Mouse (Mus musculus) myocyte (in vitro differentiated cells): ENCODE data around the gene Psmb1. TPM values are rescaled to one million over a fixed set of nuclear protein-coding genes. Genes with fewer than 3 reads are reported as not detected.

Experiments used
- H3K27me3 ChIP-seq: one replicate; pipeline ENCODE4 v1.6.1; 2011; ENCODE audit not compliant: control insufficient read depth, insufficient read depth, insufficient read length
- H3K36me3 ChIP-seq: one replicate; pipeline ENCODE4 v1.6.1; 2011; ENCODE audit not compliant: control insufficient read depth, insufficient read depth
- H3K4me2 ChIP-seq: one replicate; pipeline ENCODE4 v1.6.1; 2011; ENCODE audit warnings: low read depth, control low read depth
- H3K4me3 ChIP-seq: one replicate; pipeline ENCODE4 v1.5.1; 2011; ENCODE audit warnings: mild to moderate bottlenecking, control low read depth, moderate library complexity
- H3K79me2 ChIP-seq: one replicate; pipeline ENCODE4 v1.6.1; 2011; ENCODE audit not compliant: control insufficient read depth, insufficient read depth
- H3ac ChIP-seq: one replicate; pipeline ENCODE4 v1.6.1; 2011; ENCODE audit not compliant: control insufficient read depth, insufficient read length
- CEBPB ChIP-seq: IDR thresholded peaks from 2 replicates; pipeline ENCODE4 v1.6.1; 2011; ENCODE audit warnings: mild to moderate bottlenecking, moderate library complexity; ENCODE audit not compliant: poor library complexity, insufficient read depth, severe bottlenecking
- E2F4 ChIP-seq: IDR thresholded peaks from one replicate; pipeline ENCODE4 v1.6.1; 2011; ENCODE audit warnings: mild to moderate bottlenecking, control low read depth, moderate library complexity; ENCODE audit not compliant: insufficient read depth
- MAX ChIP-seq: IDR thresholded peaks from one replicate; pipeline ENCODE4 v1.6.1; 2011; ENCODE audit warnings: low read depth, mild to moderate bottlenecking, control low read depth
- MYOD1 ChIP-seq, 3 experiments: IDR thresholded peaks; one replicate each; pipeline ENCODE4 v1.6.1; 2011; ENCODE audit warnings: control low read depth in 2 of 3, low read depth in 2 of 3, mild to moderate bottlenecking in 2 of 3, moderate library complexity in 1 of 3; ENCODE audit not compliant: insufficient read length in 2 of 3, control insufficient read depth in 1 of 3
- MYOG ChIP-seq, 3 experiments: IDR thresholded peaks; one replicate each; pipeline ENCODE4 v1.6.1; 2011; ENCODE audit warnings: control low read depth in 2 of 3, low read depth in 2 of 3, mild to moderate bottlenecking in 2 of 3; ENCODE audit not compliant: insufficient read length in 2 of 3, control insufficient read depth in 1 of 3, insufficient read depth in 1 of 3
- POLR2A ChIP-seq: IDR thresholded peaks from one replicate; pipeline ENCODE4 v1.6.1; 2011; ENCODE audit warnings: low read depth, mild to moderate bottlenecking, control low read depth, moderate library complexity; ENCODE audit not compliant: insufficient read length
- POLR2AphosphoS2 ChIP-seq: IDR thresholded peaks from one replicate; pipeline ENCODE4 v1.6.1; 2011; ENCODE audit warnings: low read depth, control low read depth; ENCODE audit not compliant: insufficient read length
- REST ChIP-seq: IDR thresholded peaks from one replicate; pipeline ENCODE4 v1.6.1; 2011; ENCODE audit warnings: mild to moderate bottlenecking, control low read depth, moderate library complexity; ENCODE audit not compliant: insufficient read depth, insufficient read length
- SRF ChIP-seq: IDR thresholded peaks from one replicate; pipeline ENCODE4 v1.6.1; 2011; ENCODE audit warnings: low read depth; ENCODE audit not compliant: control insufficient read depth, insufficient read length
- TCF12 ChIP-seq: IDR thresholded peaks from one replicate; pipeline ENCODE4 v1.6.1; 2011; ENCODE audit warnings: mild to moderate bottlenecking, control low read depth; ENCODE audit not compliant: poor library complexity, insufficient read depth, severe bottlenecking
- TCF3 ChIP-seq: IDR thresholded peaks from one replicate; pipeline ENCODE4 v1.6.1; 2011; ENCODE audit warnings: low read depth, control low read depth; ENCODE audit not compliant: insufficient read length
- USF1 ChIP-seq: IDR thresholded peaks from one replicate; pipeline ENCODE4 v1.6.1; 2011; ENCODE audit warnings: low read depth, mild to moderate bottlenecking, control low read depth, moderate library complexity
- polyA plus RNA-seq: library from polyadenylated mRNA; unstranded; fragments of >200 nt; fragmentation: generic; extraction: Trizol; gene quantifications from one replicate; pipeline ENCODE4 v1.2.1, GENCODE M21; 2012; ENCODE audit warnings: missing spikeins

Psmb1 gene
- polyA plus RNA-seq, 1 experiment: 220 TPM

DNA sequence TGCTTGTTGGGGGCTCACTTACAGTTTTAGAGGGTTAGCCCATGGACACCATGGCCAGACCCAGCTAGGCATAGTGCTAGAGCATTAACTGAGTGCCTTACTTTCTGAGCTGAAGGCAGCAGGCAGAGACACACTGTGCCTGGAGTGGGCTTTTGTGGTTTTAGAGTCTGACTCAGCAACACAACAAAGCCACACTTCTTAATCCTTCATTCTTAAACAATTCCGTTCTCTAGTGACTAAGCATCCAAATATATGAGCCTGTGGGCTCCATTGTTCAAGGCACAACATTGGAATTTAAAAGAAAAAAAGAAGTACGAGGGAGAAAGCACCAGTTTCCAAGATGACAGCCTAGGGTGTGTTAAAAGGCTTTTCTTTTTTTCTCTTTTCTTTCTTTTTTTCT, 11.1 kb upstream of the Psmb1 start:
- TF ChIP-seq POLR2AphosphoS2 (no peak), POLR2A (no peak), E2F4 (no peak)
- H3ac ChIP-seq: no peak overlapping the region

DNA sequence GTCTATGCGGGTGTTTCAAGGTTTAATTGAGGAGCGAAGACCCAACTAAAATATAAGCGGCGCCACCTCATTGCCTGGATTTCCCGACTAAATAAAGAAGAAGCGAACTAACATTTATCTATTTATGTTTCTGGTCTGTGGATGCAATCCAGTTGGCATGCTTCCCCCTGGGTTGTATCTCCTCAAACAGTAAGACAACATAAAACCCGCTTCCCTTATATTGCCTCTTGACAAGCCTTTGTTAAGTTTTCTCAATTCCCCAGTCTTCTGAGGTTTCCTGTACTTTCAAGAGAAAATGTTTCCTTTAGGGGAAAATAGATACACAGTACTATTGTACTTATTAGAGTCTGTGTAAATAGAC, 818 bp downstream of the Psmb1 start:
- peak overlapping the region; percentile 98 for H3K4me2 ChIP-seq
- H3K36me3 ChIP-seq: peaks cover 24% of the 10 kb centered on the region
- no peaks in the 10 kb centered on the region for H3K27me3 ChIP-seq
- peaks cover 65% of the 10 kb centered on the region for H3K79me2 ChIP-seq
- H3K4me3 ChIP-seq: peak overlapping the region; percentile 87
- peak overlapping the region; percentile 70 for H3ac ChIP-seq
- TF ChIP-seq USF1 (no peak), POLR2A (no peak), CEBPB (no peak)

More for the DNA sequence above, 11.1 kb upstream of the Psmb1 start:
- H3K79me2 ChIP-seq: peaks cover 14% of the 10 kb centered on the region
- H3K4me3 ChIP-seq: no peak overlapping the region
- peaks cover 63% of the 10 kb centered on the region for H3K36me3 ChIP-seq
- H3K27me3 ChIP-seq: no peaks in the 10 kb centered on the region
- H3K4me2 ChIP-seq: peak overlapping the region; percentile 87

DNA sequence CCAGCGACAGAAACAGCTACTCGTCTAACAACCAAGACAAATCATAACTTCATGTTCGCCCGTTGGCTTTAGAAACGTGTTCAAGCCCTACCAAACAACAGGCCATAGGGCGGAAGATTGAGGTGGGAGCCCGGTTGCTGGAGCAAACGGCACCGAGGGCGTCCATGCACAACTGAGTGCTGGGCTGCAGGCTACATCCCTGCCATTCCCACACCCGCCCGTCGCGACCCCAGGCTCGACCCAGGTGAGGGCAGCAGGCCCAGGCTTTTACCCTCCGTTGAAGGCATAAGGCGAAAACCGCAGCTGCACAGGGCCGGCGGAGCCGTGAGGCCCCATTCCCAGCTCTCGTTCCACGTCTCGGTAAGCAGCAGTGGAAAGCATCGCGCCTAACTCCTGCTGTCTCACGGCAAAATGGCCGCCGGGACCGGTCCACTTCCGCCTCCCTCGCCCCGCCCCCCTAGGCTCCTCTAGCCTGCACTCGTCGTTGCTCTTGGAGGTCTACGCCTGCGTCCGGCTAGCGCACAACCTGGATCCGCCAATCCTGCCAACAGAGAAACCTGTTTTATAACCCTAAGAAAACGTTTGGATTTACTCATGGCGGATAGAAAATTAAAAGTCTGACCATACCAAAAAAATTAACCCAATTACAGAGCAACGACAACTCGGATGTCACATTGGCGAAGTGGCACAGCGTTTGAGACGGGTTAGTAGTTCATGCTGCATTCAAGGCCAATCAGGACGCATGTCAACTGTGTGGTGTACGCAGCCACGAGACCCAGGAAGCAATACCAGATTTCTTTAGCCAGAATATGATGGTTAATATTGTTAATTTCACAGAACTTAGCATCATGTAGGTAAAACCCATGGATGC, 1.4 kb downstream of the Psmb1 start:
- Histone ChIP-seq H3K36me3 (peaks cover 30% of the 10 kb centered on the region), H3K27me3 (no peaks in the 10 kb centered on the region), H3K4me2 (peak overlapping the region; percentile 99), H3K79me2 (peaks cover 65% of the 10 kb centered on the region), H3K4me3 (peak overlapping the region; percentile 87), H3ac (peak overlapping the region; percentile 70)
- TF ChIP-seq TCF12 (no peak), POLR2A (peak; percentile 74), POLR2AphosphoS2 (peak; percentile 85)

DNA sequence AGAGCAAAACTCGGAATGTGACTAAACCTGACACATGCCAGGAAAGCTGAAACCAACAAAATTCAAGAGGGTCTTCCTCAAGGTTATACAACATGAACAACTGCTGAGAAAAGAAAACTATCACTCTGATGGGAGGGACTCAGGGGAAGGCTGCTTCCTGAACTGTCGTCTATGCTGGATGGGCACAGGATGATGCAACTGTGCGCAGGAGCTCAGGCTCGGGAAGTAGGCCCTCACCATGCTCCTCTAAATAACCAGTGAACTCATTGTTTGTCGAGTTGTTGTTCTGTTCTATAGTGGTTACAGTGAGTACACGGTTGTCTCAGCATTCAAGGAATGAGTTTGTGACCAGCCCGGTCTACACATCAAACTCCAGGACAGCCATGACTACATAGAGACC, 9.0 kb downstream of the Psmb1 start:
- Histone ChIP-seq H3K4me3 (no peak overlapping the region), H3K4me2 (no peak overlapping the region), H3K36me3 (peaks cover 53% of the 10 kb centered on the region), H3K27me3 (no peaks in the 10 kb centered on the region), H3ac (no peak overlapping the region), H3K79me2 (peaks cover 18% of the 10 kb centered on the region)
- TF ChIP-seq CEBPB: peak; percentile 67
- no peak for TF ChIP-seq SRF

DNA sequence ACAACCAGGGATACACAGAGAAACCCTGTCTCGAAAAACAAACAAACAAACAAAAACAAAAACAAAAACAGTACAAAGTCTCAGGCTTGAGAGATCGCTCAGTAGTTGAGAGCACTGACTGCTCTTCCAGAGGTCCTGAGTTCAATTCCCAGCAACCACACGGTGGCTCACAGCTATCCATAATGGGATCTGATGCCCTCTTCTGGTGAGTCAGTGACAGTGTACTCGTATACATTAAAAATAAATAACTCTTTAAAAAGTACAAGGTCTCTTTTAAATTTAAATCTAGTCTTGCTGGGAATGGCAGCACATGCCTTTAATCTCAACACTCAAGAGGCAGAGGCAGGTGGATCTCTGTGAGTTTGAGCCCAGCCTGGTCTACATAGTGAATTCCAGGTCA, 26.9 kb downstream of the Psmb1 start:
- Histone ChIP-seq H3K4me3 (no peak overlapping the region), H3K27me3 (no peaks in the 10 kb centered on the region), H3K36me3 (peaks cover 33% of the 10 kb centered on the region), H3K79me2 (no peaks in the 10 kb centered on the region), H3ac (no peak overlapping the region), H3K4me2 (no peak overlapping the region)
- TF ChIP-seq E2F4 (no peak), CEBPB (no peak), TCF12 (no peak), REST (no peak), MAX (no peak), MYOD1 (IDR thresholded peaks at IDR 0.05; ENCODE audit: control insufficient read depth in 1 of 3, insufficient read length in 2 of 3, low read depth in 2 of 3) (no peak), SRF (no peak), USF1 (no peak), POLR2AphosphoS2 (no peak), MYOG (IDR thresholded peaks at IDR 0.05; ENCODE audit: control insufficient read depth in 1 of 3, insufficient read depth in 1 of 3, insufficient read length in 2 of 3, low read depth in 2 of 3) (no peak), TCF3 (no peak), POLR2A (no peak)

DNA sequence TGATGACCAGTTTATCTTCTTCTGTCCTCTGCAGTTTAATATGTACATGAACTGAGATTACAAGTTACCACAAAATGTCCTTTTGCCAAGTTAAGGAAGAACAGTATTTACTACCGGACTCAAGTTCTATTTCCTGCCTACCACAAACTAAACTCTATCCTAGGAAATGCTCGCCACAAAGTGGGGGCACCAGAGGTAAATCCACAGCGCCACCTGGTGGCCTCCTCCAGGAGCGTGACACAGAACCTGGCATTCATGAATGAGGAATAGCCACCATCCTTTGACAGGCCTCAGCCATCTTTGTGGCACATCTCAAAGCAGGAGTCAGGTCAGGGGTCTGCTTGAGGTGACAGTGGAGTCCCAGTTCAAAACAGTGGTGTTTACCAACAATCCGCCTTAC, 31.9 kb downstream of the Psmb1 start:
- H3K4me3 ChIP-seq: no peak overlapping the region
- H3K27me3 ChIP-seq: no peaks in the 10 kb centered on the region
- H3K79me2 ChIP-seq: no peaks in the 10 kb centered on the region
- no peaks in the 10 kb centered on the region for H3K36me3 ChIP-seq
- H3ac ChIP-seq: no peak overlapping the region
- peak overlapping the region; percentile 30 for H3K4me2 ChIP-seq
- TF ChIP-seq USF1 (no peak), POLR2AphosphoS2 (peak; percentile 32)
